Mouse (Mus musculus): ENCODE measurements around the gene Ddx21. TPM values are rescaled to one million over a fixed set of nuclear protein-coding genes. Genes with fewer than 3 reads are reported as not detected.

Gene Ddx21
- polyA plus RNA-seq, 1 experiment from 2014 or later: 13.4 TPM

DNA sequence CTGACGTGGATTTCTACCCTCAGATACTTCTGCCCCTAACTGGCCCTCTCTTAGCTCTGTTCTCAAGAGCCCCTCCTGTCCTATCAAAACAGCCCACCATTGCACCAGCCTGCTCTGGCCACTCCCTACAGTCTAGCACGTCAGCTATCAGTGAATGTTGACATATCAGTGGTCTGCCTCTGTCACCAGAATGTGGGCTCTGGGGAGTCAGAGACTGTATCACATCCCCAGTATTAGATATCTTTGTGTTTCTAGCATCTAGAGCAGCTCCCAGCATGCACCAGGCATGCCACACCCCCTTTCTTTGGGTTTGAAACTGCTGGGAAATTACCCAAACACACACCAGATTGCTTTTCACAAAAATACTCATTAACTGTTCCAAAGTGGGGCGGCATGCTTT is 61.3 kb downstream of the Ddx21 start:
- no peak for ATAC-seq (replicated peaks; ENCODE audit: extremely low read depth, insufficient read depth, low FRiP score)

DNA sequence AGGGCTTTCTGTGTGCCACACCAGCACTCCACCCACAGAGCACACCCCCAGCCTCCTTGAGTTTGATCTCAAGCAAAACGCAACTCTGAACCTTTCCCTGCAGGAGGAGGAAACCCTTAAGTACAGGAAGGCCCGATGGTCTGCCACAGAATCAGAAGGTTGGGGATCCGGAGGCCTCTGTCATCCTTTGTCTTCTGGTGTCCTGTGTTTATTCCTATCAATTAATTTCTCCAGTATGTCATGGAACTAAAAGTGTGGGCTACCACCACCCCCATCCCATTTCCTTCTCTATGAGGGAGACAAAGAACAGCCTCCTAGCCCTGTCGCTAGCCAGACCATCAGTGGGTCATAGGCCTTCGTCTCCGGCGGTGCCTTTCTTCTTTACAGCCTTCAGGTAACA is 67.6 kb downstream of the Ddx21 start:
- Histone ChIP-seq H3K9ac (ENCODE audit: low read length) (no peak overlapping the region), H3K4me2 (ENCODE audit: low read depth, low read length) (no peak overlapping the region), H3K27me3 (ENCODE audit: control insufficient read depth, insufficient read depth, low read length) (no peaks in the 10 kb centered on the region), H3K36me3 (ENCODE audit: control insufficient read depth, insufficient read depth) (no peaks in the 10 kb centered on the region), H3K4me1 (ENCODE audit: control insufficient read depth, insufficient read depth, low read length) (peaks cover 2% of the 10 kb centered on the region; the same call in 1 of the 2 replicates), H3K4me3 (ENCODE audit: low read length) (no peak overlapping the region), H3K27ac (ENCODE audit: low read length) (no peak overlapping the region), H3K9me3 (replicated peaks; ENCODE audit: control insufficient read depth, low read length) (no peaks in the 10 kb centered on the region)
- 73% methylated on average over 7 of the region's 7 CpGs for WGBS
- no peak for ATAC-seq (replicated peaks; ENCODE audit: extremely low read depth, insufficient read depth, low FRiP score)

More for the DNA sequence above, 61.3 kb downstream of the Ddx21 start:
- WGBS: 54% methylated on average over 3 of the region's 3 CpGs
- H3K9ac ChIP-seq (ENCODE audit: low read length): no peak overlapping the region
- no peaks in the 10 kb centered on the region for H3K27me3 ChIP-seq (ENCODE audit: control insufficient read depth, insufficient read depth, low read length)
- no peaks in the 10 kb centered on the region for H3K4me1 ChIP-seq (ENCODE audit: control insufficient read depth, insufficient read depth, low read length)
- no peak overlapping the region for H3K4me2 ChIP-seq (ENCODE audit: low read depth, low read length)
- H3K9me3 ChIP-seq (replicated peaks; ENCODE audit: control insufficient read depth, low read length): no peaks in the 10 kb centered on the region
- H3K4me3 ChIP-seq (ENCODE audit: low read length): no peak overlapping the region
- H3K36me3 ChIP-seq (ENCODE audit: control insufficient read depth, insufficient read depth): no peaks in the 10 kb centered on the region
- no peak overlapping the region for H3K27ac ChIP-seq (ENCODE audit: low read length)

DNA sequence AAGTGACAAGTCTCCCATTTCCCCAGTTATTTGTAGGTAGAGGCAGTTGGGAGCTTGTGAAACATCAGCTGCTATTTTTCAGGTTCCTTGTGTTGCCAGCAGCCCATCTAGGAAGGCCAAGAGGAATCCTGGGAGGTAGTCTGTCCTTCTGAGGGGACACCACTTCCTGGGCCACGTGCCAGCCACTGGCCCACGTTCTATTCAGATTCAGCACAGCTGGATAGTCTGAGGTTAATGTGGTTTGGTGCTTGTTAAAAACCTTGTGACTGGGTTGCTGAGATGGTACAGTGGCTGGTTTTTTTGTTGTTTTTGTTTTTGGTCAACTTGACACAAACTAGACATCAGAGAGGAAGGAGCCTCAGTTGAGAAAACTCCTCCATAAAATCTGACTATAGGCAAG is 69.2 kb downstream of the Ddx21 start:
- Histone ChIP-seq H3K9me3 (replicated peaks; ENCODE audit: control insufficient read depth, low read length) (no peaks in the 10 kb centered on the region), H3K27me3 (ENCODE audit: control insufficient read depth, insufficient read depth, low read length) (no peaks in the 10 kb centered on the region), H3K4me2 (ENCODE audit: low read depth, low read length) (no peak overlapping the region), H3K4me1 (ENCODE audit: control insufficient read depth, insufficient read depth, low read length) (peaks cover 2% of the 10 kb centered on the region; the same call in 1 of the 2 replicates), H3K9ac (ENCODE audit: low read length) (no peak overlapping the region), H3K36me3 (ENCODE audit: control insufficient read depth, insufficient read depth) (no peaks in the 10 kb centered on the region), H3K27ac (ENCODE audit: low read length) (no peak overlapping the region), H3K4me3 (ENCODE audit: low read length) (no peak overlapping the region)
- ATAC-seq (replicated peaks; ENCODE audit: extremely low read depth, insufficient read depth, low FRiP score): no peak
- 36% methylated on average over 2 of the region's 2 CpGs for WGBS

Other genes starting within 250 kb of the Ddx21 start
- 232 and 240 TPM in 2 replicates for gene Hk1, start 222.4 kb downstream of the Ddx21 start, polyA plus RNA-seq (2015; fragmentation: Nextera tagmentation; extraction: Ambion mirVana)
- gene Hkdc1, start 179.8 kb downstream of the Ddx21 start, polyA plus RNA-seq (2015; fragmentation: Nextera tagmentation; extraction: Ambion mirVana): 0.33 and 0.35 TPM in 2 replicates
- gene 4930507D05Rik, start 152.8 kb downstream of the Ddx21 start, polyA plus RNA-seq (2015; fragmentation: Nextera tagmentation; extraction: Ambion mirVana): 0.35 and 0.66 TPM in 2 replicates
- gene Supv3l1, start 152.5 kb downstream of the Ddx21 start, polyA plus RNA-seq (2015; fragmentation: Nextera tagmentation; extraction: Ambion mirVana): 29.2 and 29.9 TPM in 2 replicates
- 73.4 and 80.2 TPM in 2 replicates for gene Vps26a, start 115.5 kb downstream of the Ddx21 start, polyA plus RNA-seq (2015; fragmentation: Nextera tagmentation; extraction: Ambion mirVana)
- gene Srgn, start 74.8 kb downstream of the Ddx21 start, polyA plus RNA-seq (2015; fragmentation: Nextera tagmentation; extraction: Ambion mirVana): 18.6 and 28.8 TPM in 2 replicates
- gene Kif1bp, start 23.8 kb downstream of the Ddx21 start, polyA plus RNA-seq (2015; fragmentation: Nextera tagmentation; extraction: Ambion mirVana): 28.5 and 29.1 TPM in 2 replicates
- gene Ddx50, start 48.9 kb upstream of the Ddx21 start, polyA plus RNA-seq (2015; fragmentation: Nextera tagmentation; extraction: Ambion mirVana): 90.0 and 99.9 TPM in 2 replicates
- gene Stox1, start 123.8 kb upstream of the Ddx21 start, polyA plus RNA-seq (2015; fragmentation: Nextera tagmentation; extraction: Ambion mirVana): 1.5 and 1.9 TPM in 2 replicates
- 83.2 and 90.9 TPM in 2 replicates for gene Ccar1, start 190.0 kb upstream of the Ddx21 start, polyA plus RNA-seq (2015; fragmentation: Nextera tagmentation; extraction: Ambion mirVana)

Data from heart, embryonic 16.5 days (tissue).